Mouse (Mus musculus) gastrocnemius, adult 18-20 months (tissue): ENCODE measurements around the gene Epn2. TPM values are rescaled to one million over a fixed set of nuclear protein-coding genes. Genes with fewer than 3 reads are reported as not detected.
"Not testable (repeated sequence)": the region's sequence is repeated elsewhere in the genome, so short reads cannot be mapped to it uniquely, and the experiment has no call there.

ENCODE experiments used
- DNase-seq: peaks from one replicate; pipeline ENCODE4 v3.0.0; 2021; ENCODE audit warnings: low spot score
- total RNA-seq, 2 experiments: library from RNA; stranded (reverse); gene quantifications; 2 replicates each; pipeline ENCODE4 v1.2.3; 2021

Gene Epn2
- total RNA-seq, 2 experiments from 2014 or later: 23.2 to 25.1 TPM

- no peak for DNase-seq
Observed at GRCm38 (mm10) chr11:61593069-61593468, 13.6 kb upstream of the Epn2 start.

- DNase-seq: no peak
Observed at GRCm38 (mm10) chr11:61592061-61592460, 12.6 kb upstream of the Epn2 start.

- DNase-seq: peak; percentile 71
Observed at GRCm38 (mm10) chr11:61590516-61591213, 11.2 kb upstream of the Epn2 start.

- DNase-seq: no peak
Observed at GRCm38 (mm10) chr11:61585421-61585820, 5.9 kb upstream of the Epn2 start.

- DNase-seq: peak; percentile 34
Observed at GRCm38 (mm10) chr11:61584830-61585229, 5.3 kb upstream of the Epn2 start.

- DNase-seq: no peak
Observed at GRCm38 (mm10) chr11:61584096-61584495, 4.6 kb upstream of the Epn2 start.

- not testable (repeated sequence) for DNase-seq
Observed at GRCm38 (mm10) chr11:61582808-61583207, 3.3 kb upstream of the Epn2 start.

- DNase-seq: no peak
Observed at GRCm38 (mm10) chr11:61579878-61580381, 443 bp upstream of the Epn2 start.

GRCm38 (mm10) chr11:61578541-61578982, 925 bp downstream of the Epn2 start:
- no peak for DNase-seq

GRCm38 (mm10) chr11:61577991-61578390, 1.5 kb downstream of the Epn2 start:
- no peak for DNase-seq

- DNase-seq: no peak
Observed at GRCm38 (mm10) chr11:61577349-61577748, 2.1 kb downstream of the Epn2 start.

- DNase-seq: no peak
Observed at GRCm38 (mm10) chr11:61573266-61573665, 6.2 kb downstream of the Epn2 start.

GRCm38 (mm10) chr11:61571225-61571624, 8.3 kb downstream of the Epn2 start:
- DNase-seq: no peak

- DNase-seq: no peak
Observed at GRCm38 (mm10) chr11:61569671-61570070, 9.8 kb downstream of the Epn2 start.

- peak; percentile 75 for DNase-seq
Observed at GRCm38 (mm10) chr11:61564566-61564965, 14.9 kb downstream of the Epn2 start.

- no peak for DNase-seq
Observed at GRCm38 (mm10) chr11:61563939-61564338, 15.5 kb downstream of the Epn2 start.

GRCm38 (mm10) chr11:61562421-61562820, 17.1 kb downstream of the Epn2 start:
- DNase-seq: peak; percentile 45

- no peak for DNase-seq
Observed at GRCm38 (mm10) chr11:61559572-61559971, 19.9 kb downstream of the Epn2 start.

GRCm38 (mm10) chr11:61553015-61553754, 26.3 kb downstream of the Epn2 start:
- DNase-seq: no peak

- DNase-seq: no peak
Observed at GRCm38 (mm10) chr11:61550631-61551030, 28.9 kb downstream of the Epn2 start.

- DNase-seq: no peak
Observed at GRCm38 (mm10) chr11:61547710-61548109, 31.8 kb downstream of the Epn2 start.

GRCm38 (mm10) chr11:61546452-61546851, 33.0 kb downstream of the Epn2 start:
- no peak for DNase-seq

- no peak for DNase-seq
Observed at GRCm38 (mm10) chr11:61545586-61545985, 33.9 kb downstream of the Epn2 start.
